Comparison of ENCODE assay signal across 8 mouse cellular contexts in the genomic region with DNA sequence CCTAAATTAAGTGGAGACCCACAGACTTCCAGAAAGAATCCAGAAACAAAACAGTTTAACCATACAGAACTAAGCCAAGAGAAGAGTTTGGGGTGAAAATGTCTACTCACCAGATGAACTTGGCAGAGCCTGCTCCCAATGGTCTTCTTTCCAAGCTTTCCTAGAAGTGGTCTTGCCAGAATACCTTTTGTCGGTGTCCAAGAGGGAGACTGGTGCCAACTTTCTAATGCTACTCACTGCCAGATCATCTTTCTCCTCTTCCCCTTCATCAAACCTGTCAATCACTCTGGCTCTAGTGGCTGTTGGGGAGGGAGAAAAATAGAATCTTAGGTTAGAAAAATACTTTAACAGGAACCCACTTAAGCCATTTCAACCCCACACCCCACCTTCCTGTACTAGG. TPM values are rescaled to one million over a fixed set of nuclear protein-coding genes. Genes with fewer than 3 reads are reported as not detected.
DNase-seq lines count a peak whose midpoint lies in the region; ATAC-seq lines count a peak whose summit lies in the region.

No protein-coding gene starts in this region.

- H3K4me3 ChIP-seq in heart, embryonic 15.5 days = 0 out of 2 replicates have a peak overlapping the region, but pooled peaks have one; percentile 67
- H3K4me3 ChIP-seq in hindbrain, embryonic 16.5 days (ENCODE audit: low read length) = no peak overlapping the region
- peak overlapping the region; percentile 60; the same call in 1 of the 2 replicates for H3K4me3 ChIP-seq in midbrain, embryonic 12.5 days

- WGBS in heart, embryonic 15.5 days = 76% methylated on average over 1 of the region's 1 CpGs
- 73% methylated on average over 1 of the region's 1 CpGs for WGBS in hindbrain, embryonic 16.5 days
- 96% methylated on average over 1 of the region's 1 CpGs for WGBS in midbrain, embryonic 12.5 days

- no peak for ATAC-seq in heart, embryonic 15.5 days (replicated peaks; ENCODE audit: insufficient number of reproducible peaks, insufficient read depth, low FRiP score, low read depth)
- ATAC-seq in hindbrain, embryonic 16.5 days = no peak
- no peak for ATAC-seq in midbrain, embryonic 12.5 days (ENCODE audit: low FRiP score, low read depth)

- intact Hi-C loops in left cerebral cortex, postnatal 36 days (cut with DNase I) = loop anchor here (10.0 kb wide), 1 partner anchor 283 kb away; no protein-coding TSS in a partner anchor

- peak overlapping the region; percentile 88; the same call in 1 of the 2 replicates for H3K4me2 ChIP-seq in heart, embryonic 15.5 days
- H3K4me2 ChIP-seq in hindbrain, embryonic 16.5 days (ENCODE audit: low read length) = peak overlapping the region; percentile 95
- peak overlapping the region; percentile 88; the same call in 1 of the 2 replicates for H3K4me2 ChIP-seq in midbrain, embryonic 12.5 days (replicated peaks)

- H3K4me1 ChIP-seq in heart, embryonic 15.5 days (replicated peaks) = peaks cover 18% of the 10 kb centered on the region
- peaks cover 12% of the 10 kb centered on the region for H3K4me1 ChIP-seq in hindbrain, embryonic 16.5 days (ENCODE audit: control insufficient read depth, insufficient read depth, low read depth, low read length)
- H3K4me1 ChIP-seq in midbrain, embryonic 12.5 days = peaks cover 17% of the 10 kb centered on the region

- peaks cover 20% of the 10 kb centered on the region; the same call in 1 of the 2 replicates for H3K36me3 ChIP-seq in heart, embryonic 15.5 days
- H3K36me3 ChIP-seq in hindbrain, embryonic 16.5 days (ENCODE audit: control insufficient read depth, insufficient read depth, low read length) = no peaks in the 10 kb centered on the region
- peaks cover 26% of the 10 kb centered on the region for H3K36me3 ChIP-seq in midbrain, embryonic 12.5 days

- H3K9ac ChIP-seq in heart, embryonic 15.5 days = no peak overlapping the region
- no peak overlapping the region; the same call in 1 of the 2 replicates for H3K9ac ChIP-seq in hindbrain, embryonic 16.5 days (ENCODE audit: low read depth, low read length)
- no peak overlapping the region for H3K9ac ChIP-seq in midbrain, embryonic 12.5 days (replicated peaks)

- no peak for DNase-seq in heart, adult 9 months (ENCODE audit: low spot score in 2 of 2)
- peak; percentile 13 for DNase-seq in NIH3T3 (ENCODE audit: low read depth)
- DNase-seq in left cerebral cortex, postnatal 36 days (ENCODE audit: low spot score in 2 of 2) = no peak
- DNase-seq in retina, embryonic 14.5 days (ENCODE audit: low spot score) = no peak
- no peak for DNase-seq in lung, postnatal 4 days

- peaks cover 30% of the 10 kb centered on the region for H3K27me3 ChIP-seq in heart, embryonic 15.5 days
- H3K27me3 ChIP-seq in hindbrain, embryonic 16.5 days (replicated peaks; ENCODE audit: control insufficient read depth, insufficient read depth, low read length) = peaks cover 9% of the 10 kb centered on the region
- peaks cover 26% of the 10 kb centered on the region for H3K27me3 ChIP-seq in midbrain, embryonic 12.5 days

- H3K27ac ChIP-seq in heart, embryonic 15.5 days = no peak overlapping the region
- no peak overlapping the region for H3K27ac ChIP-seq in hindbrain, embryonic 16.5 days (ENCODE audit: low read depth, low read length)
- no peak overlapping the region for H3K27ac ChIP-seq in midbrain, embryonic 12.5 days (replicated peaks)

- no peaks in the 10 kb centered on the region for H3K9me3 ChIP-seq in heart, embryonic 15.5 days (replicated peaks)
- H3K9me3 ChIP-seq in hindbrain, embryonic 16.5 days (ENCODE audit: control insufficient read depth, low read length) = no peaks in the 10 kb centered on the region
- no peaks in the 10 kb centered on the region for H3K9me3 ChIP-seq in midbrain, embryonic 12.5 days

RNA-seq across cellular contexts. Expression of gene Aatf, which starts 1.3 kb away (rescaled TPM):
- 26.2 and 28.3 TPM in 2 replicates for polyA plus RNA-seq in heart, embryonic 15.5 days (2015; fragmentation: Nextera tagmentation; extraction: Ambion mirVana)
- polyA plus RNA-seq in hindbrain, embryonic 16.5 days (2015; fragmentation: Nextera tagmentation; extraction: Ambion mirVana) = 51.0 and 52.1 TPM in 2 replicates
- 56.6 and 58.8 TPM in 2 replicates for polyA plus RNA-seq in midbrain, embryonic 12.5 days (2016; fragmentation: Nextera tagmentation; extraction: Ambion mirVana)
- total RNA-seq in left cerebral cortex, postnatal 36 days (2021) = 10 to 100 TPM; 19.4 to 20.4 TPM

RNA-seq across cellular contexts. Expression of gene Lhx1, which starts 13.3 kb away (rescaled TPM):
- 0.08 TPM in 1 of 2 replicates, not detected in the other for polyA plus RNA-seq in heart, embryonic 15.5 days (2015; fragmentation: Nextera tagmentation; extraction: Ambion mirVana)
- polyA plus RNA-seq in hindbrain, embryonic 16.5 days (2015; fragmentation: Nextera tagmentation; extraction: Ambion mirVana) = 35.9 and 43.0 TPM in 2 replicates
- polyA plus RNA-seq in midbrain, embryonic 12.5 days (2016; fragmentation: Nextera tagmentation; extraction: Ambion mirVana) = 50.5 and 55.0 TPM in 2 replicates
- total RNA-seq in left cerebral cortex, postnatal 36 days (2021) = not detected

Comparison
In these comparisons a context has a peak if more than half of its experiments do, and no peak if none do; other contexts are left out.
1. RNA of gene Lhx1, which starts 13.3 kb away (polyA plus RNA-seq): 50.5 to 55.0 TPM in midbrain, embryonic 12.5 days and 35.9 to 43.0 TPM in hindbrain, embryonic 16.5 days; 0.08 TPM in heart, embryonic 15.5 days; every median in the first group is over 10 times any median in the second.
2. Peak in every context shown above with its lines, with median percentiles within 50 percentile points of each other: H3K4me2 ChIP-seq.